Mouse (Mus musculus): ENCODE data around the gene Tex35.

The Tex35 gene

DNA sequence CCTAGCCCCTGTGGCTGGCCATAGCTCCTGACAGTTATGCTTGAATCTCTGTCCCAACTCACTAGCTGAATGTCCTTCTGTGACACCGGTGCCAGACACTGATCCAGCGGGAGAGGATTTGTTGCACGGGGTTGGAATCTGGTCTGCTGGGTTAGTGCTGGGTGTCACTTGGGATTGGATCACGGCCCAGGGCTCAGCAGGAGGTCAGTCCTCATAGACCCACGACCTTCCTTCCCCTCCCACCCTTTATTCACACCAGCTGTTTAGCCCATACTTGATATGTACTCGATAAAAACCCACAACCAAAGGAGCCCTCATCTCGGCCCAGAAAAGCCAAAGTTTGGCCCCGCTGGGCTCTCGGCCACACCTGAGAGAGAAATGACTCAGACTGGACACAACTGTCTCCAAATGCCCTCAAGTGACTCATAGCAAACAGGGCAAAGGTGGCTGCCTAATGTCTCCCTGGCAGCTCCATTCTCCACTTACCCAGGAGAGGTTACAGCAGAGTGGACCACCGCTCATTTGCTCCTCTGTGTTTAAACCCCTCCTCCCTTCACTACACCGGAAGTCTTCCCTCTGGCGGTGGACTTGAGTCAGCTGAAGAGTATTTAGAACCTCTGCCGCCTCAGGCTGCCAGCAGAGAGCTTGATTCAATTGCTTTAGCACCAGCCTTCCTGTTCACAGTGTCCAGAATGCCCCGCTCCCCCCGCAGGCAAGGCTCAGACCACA, 27.2 kb downstream of the Tex35 start:
- peak; percentile 32 for DNase-seq (ENCODE audit: low spot score)

- no peak for DNase-seq (ENCODE audit: low spot score)
Measured at GRCm38 (mm10) chr1:157080071-157080470, 28.4 kb downstream of the Tex35 start.

DNA sequence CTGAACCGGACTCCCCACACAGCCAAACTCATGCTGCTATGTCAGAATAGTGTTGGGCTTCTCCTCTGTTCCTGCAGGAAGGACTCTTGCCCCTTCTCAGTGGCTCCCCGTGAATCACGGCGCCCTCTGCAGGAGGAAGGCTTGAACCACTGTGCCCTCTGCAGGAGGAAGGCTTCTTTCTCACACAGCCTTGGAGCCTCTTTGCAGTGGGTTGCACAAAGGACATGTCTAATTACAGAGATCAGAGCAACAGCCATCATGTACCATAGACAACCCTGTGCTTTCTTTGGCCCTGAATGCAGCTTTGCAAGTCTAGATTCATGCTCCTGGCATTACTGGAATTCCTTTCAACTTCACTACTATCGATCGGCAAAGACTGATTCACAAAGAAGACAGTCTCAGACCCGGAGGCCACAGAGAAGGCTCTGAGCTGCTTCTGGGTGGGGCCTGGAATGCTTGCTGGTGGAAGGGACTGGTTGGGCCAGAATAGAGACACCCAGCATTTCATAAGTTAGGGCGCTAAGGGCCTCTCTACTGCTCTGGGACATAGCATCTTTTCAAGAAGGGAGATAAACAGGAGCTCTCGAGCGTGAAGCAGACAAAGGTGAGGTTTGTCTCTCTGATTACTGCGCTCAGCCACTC, 29.0 kb downstream of the Tex35 start:
- DNase-seq (ENCODE audit: low spot score), result peak; percentile 51

DNA sequence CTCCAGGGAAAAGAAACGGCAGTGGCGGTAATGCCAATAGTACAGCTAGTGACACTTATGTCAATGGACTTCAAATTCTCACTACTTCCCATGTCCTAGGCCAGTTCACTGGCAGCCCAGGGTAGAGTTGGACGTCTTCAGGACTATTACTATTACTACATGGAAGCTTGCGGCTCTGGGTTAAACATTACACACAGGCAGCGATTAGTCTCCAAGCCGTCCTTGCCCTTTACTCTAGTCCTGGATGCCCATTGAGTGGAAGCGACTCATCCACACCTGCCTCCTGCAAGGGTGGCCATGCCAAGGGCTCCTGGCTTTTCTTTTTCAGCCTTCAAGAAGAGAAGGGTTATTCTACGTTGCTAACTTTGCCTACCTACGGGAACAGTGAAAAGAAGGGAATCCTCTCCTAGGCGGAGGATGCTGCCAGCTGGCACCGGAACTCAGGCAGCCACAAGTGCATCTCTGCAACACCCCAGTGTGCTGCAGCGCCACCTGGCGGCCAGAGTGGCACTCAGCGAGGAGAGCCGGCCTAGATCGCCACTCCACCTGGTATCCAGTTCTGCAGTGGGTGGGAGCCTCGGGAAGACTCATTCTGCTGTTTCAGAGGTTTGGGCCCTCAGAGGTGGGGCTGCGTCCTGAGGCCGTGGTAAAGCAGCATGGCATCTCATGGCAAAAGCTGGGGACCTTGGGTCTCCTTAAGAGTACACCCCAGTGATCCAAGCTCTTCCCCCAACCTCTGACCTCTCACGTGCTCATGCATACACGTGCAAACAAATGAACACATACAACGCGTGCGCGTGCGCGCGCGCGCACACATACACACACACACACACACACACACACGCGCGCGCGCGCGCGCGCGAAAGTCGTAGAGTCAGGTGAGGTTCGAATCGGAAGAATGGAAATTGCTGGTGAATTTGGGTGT, 31.4 kb downstream of the Tex35 start:
- peak; percentile 93 for DNase-seq (ENCODE audit: low spot score)

GRCm38 (mm10) chr1:157076257-157076656, 32.2 kb downstream of the Tex35 start:
- peak; percentile 84 for DNase-seq (ENCODE audit: low spot score)

GRCm38 (mm10) chr1:157074937-157075336, 33.5 kb downstream of the Tex35 start:
- DNase-seq (ENCODE audit: low spot score), result peak; percentile 63

- DNase-seq (ENCODE audit: low spot score), result no peak
Measured at GRCm38 (mm10) chr1:157074371-157074770, 34.1 kb downstream of the Tex35 start.

- DNase-seq (ENCODE audit: low spot score), result peak; percentile 63
Measured at GRCm38 (mm10) chr1:157073592-157073991, 34.9 kb downstream of the Tex35 start.

- no peak for DNase-seq (ENCODE audit: low spot score)
Measured at GRCm38 (mm10) chr1:157069181-157069828, 39.2 kb downstream of the Tex35 start.

DNA sequence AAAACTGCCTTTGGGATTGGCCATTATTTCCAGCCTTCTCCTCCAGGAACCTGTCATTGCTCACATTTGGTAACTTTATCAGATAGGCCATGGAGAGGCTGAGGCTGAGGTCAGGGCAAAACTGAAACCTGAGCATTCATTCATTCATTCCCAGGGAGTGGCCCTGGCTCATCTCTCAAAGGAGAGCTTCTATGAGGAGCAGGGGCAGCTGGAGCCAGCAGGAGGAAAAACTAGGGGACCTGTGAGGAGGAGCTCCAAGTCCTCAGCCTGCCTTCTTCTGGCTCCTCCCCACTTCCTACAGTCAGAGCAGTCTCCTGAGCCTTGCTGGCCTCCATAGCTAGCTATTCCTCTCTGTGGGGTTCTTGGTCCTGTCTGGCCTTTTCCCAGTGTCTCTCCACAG, 40.2 kb downstream of the Tex35 start:
- no peak for DNase-seq (ENCODE audit: low spot score)

- no peak for DNase-seq (ENCODE audit: low spot score)
Measured at GRCm38 (mm10) chr1:157065819-157066730, 42.4 kb downstream of the Tex35 start.

DNA sequence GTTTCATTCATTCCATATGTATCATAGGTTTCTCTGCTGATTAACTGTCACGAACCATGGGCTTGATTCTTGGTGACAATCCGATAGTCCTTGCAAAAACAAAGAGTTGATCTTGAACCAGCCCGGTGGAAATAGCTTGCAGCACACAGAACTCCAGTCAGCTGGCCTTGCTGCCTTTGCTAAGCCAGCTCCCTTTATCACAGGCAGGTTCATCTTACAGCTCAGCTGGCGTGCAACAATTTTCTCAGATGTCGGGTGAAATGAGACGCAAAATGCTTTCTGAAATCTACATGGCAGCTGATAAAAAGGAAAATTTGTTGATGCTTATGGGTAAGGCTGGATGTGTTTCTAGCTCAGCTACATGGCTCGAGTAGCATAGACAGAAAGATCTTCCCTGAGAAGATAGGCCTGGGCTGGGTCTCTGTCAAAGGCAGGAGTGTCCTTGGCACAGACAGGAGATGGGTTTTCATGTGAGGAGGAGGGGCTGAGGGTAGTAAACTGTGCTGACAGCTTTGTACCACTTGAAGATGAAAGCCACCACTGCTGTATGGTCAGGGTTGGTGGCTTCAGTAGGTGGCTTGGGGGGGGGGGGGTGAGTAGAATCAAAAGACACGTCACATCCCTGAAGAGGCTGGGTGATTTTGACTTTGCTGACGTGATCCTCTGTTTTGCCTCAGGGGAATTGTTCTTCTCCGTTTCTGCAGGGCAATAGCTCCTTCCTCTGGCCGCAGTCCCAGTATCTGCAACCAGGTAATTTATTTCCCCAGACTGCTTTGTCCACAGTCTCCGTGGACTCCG, 45.0 kb downstream of the Tex35 start:
- no peak for DNase-seq (ENCODE audit: low spot score)

- no peak for DNase-seq (ENCODE audit: low spot score)
Measured at GRCm38 (mm10) chr1:157062445-157062825, 46.0 kb downstream of the Tex35 start.

DNA sequence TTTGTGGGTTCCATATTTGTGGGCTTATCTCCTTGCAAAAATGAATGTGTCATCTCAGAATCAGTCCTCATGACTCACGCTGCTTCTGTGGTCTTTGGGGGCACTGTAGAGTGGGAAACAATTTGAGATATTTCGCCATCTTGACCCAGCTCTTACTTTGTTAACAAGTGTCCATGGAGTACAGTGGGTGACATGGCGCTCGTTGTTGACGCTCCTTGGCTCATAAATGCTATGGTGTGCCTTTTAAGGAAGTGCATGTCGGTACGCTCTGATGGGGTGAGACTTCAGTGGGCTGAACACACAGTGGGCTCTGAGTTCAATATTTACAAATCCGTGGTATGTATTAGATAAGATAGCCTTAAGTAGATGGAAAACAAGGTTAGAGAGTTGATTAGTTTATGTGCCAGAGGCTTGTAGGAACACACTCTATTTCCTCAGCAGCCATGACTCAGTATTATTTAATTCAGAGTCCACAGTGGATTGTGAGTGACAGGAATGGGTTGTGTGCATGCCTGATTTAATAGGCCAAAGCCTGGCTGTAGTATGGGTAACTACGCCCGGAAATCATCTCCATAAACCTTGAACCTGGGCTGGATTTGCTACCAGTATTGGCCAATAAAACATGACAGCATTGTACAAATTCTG, 46.6 kb downstream of the Tex35 start:
- DNase-seq (ENCODE audit: low spot score), result no peak

DNA sequence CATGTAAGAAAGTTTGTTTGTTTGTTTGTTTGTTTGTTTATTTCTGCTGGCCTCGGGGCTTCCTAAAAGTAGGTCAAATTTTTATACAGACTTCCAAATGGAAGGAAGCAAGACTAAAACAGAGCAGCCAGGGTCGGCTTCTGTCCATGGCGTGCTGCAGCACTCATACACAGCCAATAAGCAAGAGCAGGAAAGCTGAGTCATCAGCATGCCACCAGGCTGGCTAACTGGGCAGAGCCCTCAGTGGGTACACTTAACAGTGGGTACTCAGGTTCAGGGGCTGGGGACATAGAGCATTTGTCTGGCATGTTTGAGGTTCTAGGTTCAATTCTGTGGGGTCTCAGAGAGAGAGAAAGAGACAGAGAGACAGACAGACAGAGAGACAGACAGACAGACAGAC, 47.3 kb downstream of the Tex35 start:
- no peak for DNase-seq (ENCODE audit: low spot score)

- no peak for DNase-seq (ENCODE audit: low spot score)
Measured at GRCm38 (mm10) chr1:157060441-157061135, 47.9 kb downstream of the Tex35 start.

DNA sequence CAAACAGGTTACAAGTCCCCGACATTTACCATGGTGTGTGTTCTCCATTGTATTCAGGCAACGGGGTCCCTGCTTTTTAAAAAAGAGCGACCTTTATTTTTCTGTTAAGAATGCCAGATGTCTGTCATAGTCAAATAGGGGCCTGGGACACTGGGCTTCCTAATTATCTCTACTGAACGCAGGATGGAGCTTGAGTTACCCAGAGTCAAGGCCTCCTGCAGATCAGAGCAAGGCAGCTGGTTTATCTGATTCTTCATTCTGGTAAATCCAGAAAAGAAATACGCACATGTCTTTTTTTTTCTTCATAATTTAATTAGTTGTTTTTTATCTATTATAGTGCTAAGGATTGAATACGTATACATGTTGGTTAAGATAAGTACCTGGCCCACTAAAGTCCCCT, 52.6 kb downstream of the Tex35 start:
- DNase-seq (ENCODE audit: low spot score), result no peak

DNA sequence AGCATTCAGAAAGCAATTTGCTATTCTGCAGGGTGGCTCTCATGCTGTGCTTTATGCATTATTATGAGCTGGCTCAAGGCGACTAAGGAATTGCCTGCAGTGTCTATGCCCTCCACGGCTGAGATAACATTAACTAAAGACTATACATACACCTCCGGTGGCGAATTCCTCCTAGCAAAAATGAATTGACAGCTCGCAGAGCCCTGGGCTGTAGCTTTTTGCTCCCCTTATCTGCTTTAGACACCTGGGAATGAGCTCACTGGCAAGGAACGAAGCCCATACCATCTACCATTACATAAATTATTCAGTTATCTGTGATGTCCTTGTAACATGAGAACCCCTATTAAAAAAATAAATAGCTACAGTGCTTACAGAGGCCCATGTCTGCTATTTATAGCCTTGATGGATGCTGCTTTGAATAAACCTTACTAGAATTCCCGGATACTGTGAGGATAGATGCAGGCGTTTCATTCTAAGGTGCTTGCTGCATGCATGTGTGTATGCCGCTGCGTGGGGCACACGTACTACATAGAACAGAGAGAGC, 53.1 kb downstream of the Tex35 start:
- no peak for DNase-seq (ENCODE audit: low spot score)

GRCm38 (mm10) chr1:157054659-157055058, 53.8 kb downstream of the Tex35 start:
- DNase-seq (ENCODE audit: low spot score), result no peak
